Mouse (Mus musculus): Measurements from ENCODE around the gene Ccnt2. TPM values are rescaled to one million over a fixed set of nuclear protein-coding genes. Genes with fewer than 3 reads are reported as not detected.
A peak's percentile ranks its signal among the peaks of the same experiment; 100 is the strongest.

Gene Ccnt2
- total and polyA plus RNA-seq, 3 experiments: 18.1 to 30.8 (median 27.4) TPM

DNA sequence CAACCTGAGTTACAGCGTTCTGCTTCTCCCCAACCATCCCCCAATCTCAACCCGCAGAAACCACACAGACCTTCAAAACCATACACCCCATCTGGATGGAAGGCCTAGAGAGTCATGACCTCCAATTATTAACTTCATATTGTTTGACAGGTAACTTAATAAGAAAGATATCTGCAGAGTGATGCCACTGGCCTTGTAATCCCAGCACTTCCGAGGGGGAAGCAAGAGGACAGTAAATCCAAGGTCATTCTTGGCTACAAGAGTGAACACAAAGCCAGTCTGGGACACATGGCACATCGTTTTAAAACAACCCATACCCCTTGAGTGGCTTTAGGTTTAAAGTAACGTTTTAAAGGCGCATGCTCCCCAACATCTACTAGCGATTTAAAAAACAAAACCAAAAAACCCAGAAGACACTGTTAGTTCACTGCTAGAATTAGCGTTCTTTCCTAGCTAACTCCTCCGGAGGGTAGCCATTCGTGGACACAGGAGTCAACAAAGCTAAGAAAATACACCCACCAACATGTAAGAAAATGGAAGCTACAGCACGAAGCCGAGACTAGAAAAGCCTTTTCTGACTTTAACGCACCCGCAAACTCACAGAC, 664 bp upstream of the Ccnt2 start:
- dilution Hi-C loops (cut with MboI; ENCODE audit: extremely low pct_ligation_motif_present, extremely low pct_unique_long_range_greater_than_20kb, low sequenced_read_pairs) (no loop called here), in situ Hi-C loops (cut with MboI; ENCODE audit: low pct_ligation_motif_present, low pct_unique_long_range_greater_than_20kb, low sequenced_read_pairs) (loop anchor here (5.0 to 25.0 kb wide), 2 partner anchors 161 to 286 kb away; no protein-coding TSS in a partner anchor)
- H3K27me3 ChIP-seq (replicated peaks): no peaks in the 10 kb centered on the region
- TF ChIP-seq MAX (IDR thresholded peaks at IDR 0.05; ENCODE audit: low read length): peak; percentile 64
- TF ChIP-seq JUN (IDR thresholded peaks at IDR 0.05; ENCODE audit: insufficient read depth, low read depth, low read length): no peak
- TF ChIP-seq CHD2 (IDR thresholded peaks at IDR 0.05; ENCODE audit: low read length): 0 out of 2 replicates have a peak, but pooled peaks have one; percentile 13
- peaks cover 2 to 30% of the 10 kb centered on the region in 2 experiments; a peak in 2 of 4 replicates for H3K4me1 ChIP-seq (ENCODE audit: control insufficient read depth in 1 of 2, insufficient read depth in 2 of 2)
- H3K27ac ChIP-seq (ENCODE audit: insufficient read depth, low read depth): no peak overlapping the region
- H3K36me3 ChIP-seq (replicated peaks in 1 of 2; ENCODE audit: control insufficient read depth in 1 of 2, insufficient read depth in 1 of 2, low read length in 1 of 2): peaks cover 0 to 15% of the 10 kb centered on the region in 2 experiments
- peaks cover 38% of the 10 kb centered on the region for H3K79me2 ChIP-seq (replicated peaks; ENCODE audit: control insufficient read depth, extremely low read depth, insufficient read depth, poor library complexity, severe bottlenecking)
- DNase-seq (ENCODE audit: extremely low read depth): no peak
- H3K9me3 ChIP-seq (replicated peaks; ENCODE audit: low read length): no peaks in the 10 kb centered on the region
- H3K4me3 ChIP-seq (replicated peaks in 1 of 3; ENCODE audit: low read depth in 2 of 3, low read length in 2 of 3, poor library complexity in 1 of 3): peak overlapping the region; percentile 72 to 97 (median 86)
- H3K4me2 ChIP-seq (ENCODE audit: insufficient read depth, low read depth, poor library complexity, severe bottlenecking): peak overlapping the region; percentile 80
- peak overlapping the region; percentile 87 for H3K9ac ChIP-seq (ENCODE audit: insufficient read depth, low read depth)

DNA sequence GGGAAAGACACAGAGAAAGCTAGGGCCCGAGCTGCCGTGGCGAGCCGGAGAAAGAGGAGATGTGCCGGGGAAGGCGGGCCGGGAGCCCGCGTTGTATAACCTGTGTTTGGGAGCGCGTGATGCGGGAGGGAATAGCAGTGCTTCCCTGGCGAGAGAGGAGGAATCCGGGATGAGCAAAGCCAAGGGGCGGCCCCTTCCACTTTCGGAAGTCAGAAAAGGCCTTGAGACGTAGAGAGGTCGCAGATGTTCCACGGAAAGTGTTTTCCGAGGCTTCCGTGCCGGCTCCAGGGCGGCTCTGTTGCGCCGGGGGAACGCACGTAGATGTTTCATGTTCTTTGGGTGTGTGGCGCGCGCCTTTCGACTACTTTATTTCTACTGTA, 527 bp downstream of the Ccnt2 start:
- H3K27ac ChIP-seq (ENCODE audit: insufficient read depth, low read depth): peak overlapping the region; percentile 81
- H3K9ac ChIP-seq (ENCODE audit: insufficient read depth, low read depth): peak overlapping the region; percentile 95
- H3K4me2 ChIP-seq (ENCODE audit: insufficient read depth, low read depth, poor library complexity, severe bottlenecking): no peak overlapping the region
- peaks cover 2 to 41% of the 10 kb centered on the region in 2 experiments; a peak in 2 of 4 replicates for H3K4me1 ChIP-seq (ENCODE audit: control insufficient read depth in 1 of 2, insufficient read depth in 2 of 2)
- peak; percentile 37 for DNase-seq (ENCODE audit: extremely low read depth)
- H3K36me3 ChIP-seq (replicated peaks in 1 of 2; ENCODE audit: control insufficient read depth in 1 of 2, insufficient read depth in 1 of 2, low read length in 1 of 2): peaks cover 0 to 25% of the 10 kb centered on the region in 2 experiments
- peaks cover 50% of the 10 kb centered on the region for H3K79me2 ChIP-seq (replicated peaks; ENCODE audit: control insufficient read depth, extremely low read depth, insufficient read depth, poor library complexity, severe bottlenecking)
- no peaks in the 10 kb centered on the region for H3K27me3 ChIP-seq (replicated peaks)
- dilution Hi-C loops (cut with MboI; ENCODE audit: extremely low pct_ligation_motif_present, extremely low pct_unique_long_range_greater_than_20kb, low sequenced_read_pairs) (no loop called here), in situ Hi-C loops (cut with MboI; ENCODE audit: low pct_ligation_motif_present, low pct_unique_long_range_greater_than_20kb, low sequenced_read_pairs) (loop anchor here (5.0 to 25.0 kb wide), 2 partner anchors 162 to 287 kb away; no protein-coding TSS in a partner anchor)
- H3K9me3 ChIP-seq (replicated peaks; ENCODE audit: low read length): no peaks in the 10 kb centered on the region
- peak overlapping the region; percentile 75 to 97 (median 85) for H3K4me3 ChIP-seq (replicated peaks in 1 of 3; ENCODE audit: low read depth in 2 of 3, low read length in 2 of 3, poor library complexity in 1 of 3)
- TF ChIP-seq BHLHE40 (IDR thresholded peaks at IDR 0.05; ENCODE audit: low read depth, low read length) (no peak), HCFC1 (IDR thresholded peaks at IDR 0.05; ENCODE audit: low read depth, low read length) (no peak), UBTF (IDR thresholded peaks at IDR 0.05; ENCODE audit: low read depth, low read length) (peak; percentile 20; the same call in 1 of the 2 replicates), ELF1 (IDR thresholded peaks at IDR 0.05; ENCODE audit: low read depth, low read length) (no peak), JUN (IDR thresholded peaks at IDR 0.05; ENCODE audit: insufficient read depth, low read depth, low read length) (no peak), MYC (IDR thresholded peaks at IDR 0.05; ENCODE audit: low read depth, low read length) (peak; percentile 20; the same call in 1 of the 2 replicates), E2F4 (IDR thresholded peaks at IDR 0.05; ENCODE audit: insufficient replicate concordance, low read depth, low read length) (no peak), NELFE (IDR thresholded peaks at IDR 0.05; ENCODE audit: low read depth, low read length) (no peak), USF1 (IDR thresholded peaks at IDR 0.05; ENCODE audit: low read depth, low read length) (no peak), TBP (conservative IDR thresholded peaks at IDR 0.05; ENCODE audit: low read depth, low read length) (no peak), IRF4 (IDR thresholded peaks at IDR 0.05; ENCODE audit: low read depth, low read length) (0 out of 2 replicates have a peak, but pooled peaks have one; percentile 4), ZC3H11A (IDR thresholded peaks at IDR 0.05; ENCODE audit: low read depth, low read length) (no peak), MAX (IDR thresholded peaks at IDR 0.05; ENCODE audit: low read length) (no peak)

Data from CH12.LX (cell line).